Mouse (Mus musculus): Measurements from ENCODE around the gene Pld1. TPM values are rescaled to one million over a fixed set of nuclear protein-coding genes. Genes with fewer than 3 reads are reported as not detected.
A peak's percentile ranks its signal among the peaks of the same experiment; 100 is the strongest.

Gene Pld1
- polyA plus RNA-seq, 1 experiment: 14.9 TPM

DNA sequence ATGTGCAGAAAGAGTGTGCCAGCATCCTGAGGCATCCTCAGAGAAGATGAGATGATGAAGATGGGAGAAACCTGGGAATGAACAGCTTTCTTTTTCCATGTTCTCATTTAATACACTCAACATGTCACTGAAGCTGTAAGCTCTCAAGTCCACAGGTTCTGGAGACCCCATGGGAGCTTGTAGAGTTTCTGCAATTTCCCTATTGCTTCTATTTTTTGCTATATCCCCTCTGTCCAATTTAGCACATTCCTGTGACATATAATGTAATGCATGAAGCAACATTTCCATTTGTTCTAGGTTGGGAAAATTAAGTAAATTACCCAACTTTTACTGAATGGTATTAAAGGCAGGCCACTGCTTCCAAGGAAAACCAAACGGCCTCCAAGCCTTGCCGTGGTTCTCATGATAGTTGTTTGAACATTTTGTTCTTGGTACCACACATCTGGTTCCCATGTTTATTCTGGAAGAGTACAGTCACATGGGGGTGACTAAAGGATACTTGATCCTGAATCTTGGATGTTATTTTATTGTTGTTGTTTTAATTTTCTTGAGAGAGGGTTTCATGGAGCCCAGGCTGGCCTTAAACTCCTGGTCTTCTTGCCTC is 52.7 kb downstream of the Pld1 start:
- Histone ChIP-seq H3K27me3 (ENCODE audit: control insufficient read depth, insufficient read depth, low read length) (no peaks in the 10 kb centered on the region), H3K36me3 (ENCODE audit: control insufficient read depth, insufficient read depth, low read length) (0 out of 2 replicates have a peak, but pooled peaks cover 2% of the 10 kb centered on the region), H3K4me1 (ENCODE audit: control insufficient read depth, insufficient read depth, insufficient read length, low read length) (peaks cover 27% of the 10 kb centered on the region), H3K4me3 (ENCODE audit: low read depth, low read length) (no peak overlapping the region), H3K27ac (ENCODE audit: insufficient read depth, low read depth, low read length) (no peak overlapping the region)
- TF ChIP-seq CTCF (IDR thresholded peaks at IDR 0.05; ENCODE audit: extremely low read depth, insufficient read length, insufficient replicate concordance, low read depth, low read length): no peak
- no peak for TF ChIP-seq POLR2A (IDR thresholded peaks at IDR 0.05; ENCODE audit: low read depth, low read length)
- 80% methylated on average over 2 of the region's 2 CpGs for WGBS

DNA sequence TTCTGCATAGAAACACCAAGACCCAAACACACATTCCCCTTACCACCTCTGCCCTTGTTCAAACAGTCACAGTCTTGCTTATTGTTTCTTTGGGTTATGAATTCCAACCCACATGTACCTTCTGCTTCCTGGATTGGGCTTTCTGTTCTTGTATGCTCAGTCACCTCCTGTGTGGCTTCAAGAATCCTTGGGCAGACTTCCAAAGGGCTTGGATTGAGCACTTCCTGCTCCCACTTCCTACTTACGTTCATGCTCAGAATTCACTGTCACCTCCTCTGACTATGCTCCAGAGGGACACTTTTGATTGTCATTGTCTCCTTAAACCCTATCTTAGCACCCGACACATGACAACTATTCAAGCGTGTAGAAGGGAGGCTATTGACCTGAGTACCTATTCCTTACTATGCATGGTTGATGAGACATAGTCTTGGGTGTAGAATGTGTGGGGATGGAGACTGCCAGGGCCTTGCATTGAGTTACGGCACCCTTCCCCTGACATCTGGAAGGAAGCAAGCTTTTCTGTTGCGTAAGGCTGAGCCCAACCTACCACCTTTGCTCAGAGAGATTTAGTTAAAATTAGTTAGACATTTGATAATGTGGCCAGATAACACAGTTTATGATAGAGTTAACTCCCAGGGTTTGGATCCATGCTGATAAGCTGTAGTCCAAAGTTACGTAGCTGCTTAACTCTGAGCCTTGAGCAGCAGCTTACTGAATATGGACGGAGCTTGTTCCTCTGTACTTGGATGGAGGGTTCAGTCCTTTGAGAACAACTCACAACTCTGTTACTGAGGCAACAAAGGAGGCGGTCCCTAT is 55.9 kb downstream of the Pld1 start:
- TF ChIP-seq POLR2A (IDR thresholded peaks at IDR 0.05; ENCODE audit: low read depth, low read length) (no peak), CTCF (IDR thresholded peaks at IDR 0.05; ENCODE audit: extremely low read depth, insufficient read length, insufficient replicate concordance, low read depth, low read length) (no peak)
- Histone ChIP-seq H3K36me3 (ENCODE audit: control insufficient read depth, insufficient read depth, low read length) (0 out of 2 replicates have a peak, but pooled peaks cover 2% of the 10 kb centered on the region), H3K4me3 (ENCODE audit: low read depth, low read length) (no peak overlapping the region), H3K27ac (ENCODE audit: insufficient read depth, low read depth, low read length) (peak overlapping the region; percentile 91), H3K27me3 (ENCODE audit: control insufficient read depth, insufficient read depth, low read length) (no peaks in the 10 kb centered on the region), H3K4me1 (ENCODE audit: control insufficient read depth, insufficient read depth, insufficient read length, low read length) (peaks cover 18% of the 10 kb centered on the region)
- WGBS: 41% methylated on average over 8 of the region's 8 CpGs

- Histone ChIP-seq H3K27me3 (ENCODE audit: control insufficient read depth, insufficient read depth, low read length) (no peaks in the 10 kb centered on the region), H3K4me1 (ENCODE audit: control insufficient read depth, insufficient read depth, insufficient read length, low read length) (0 out of 2 replicates have a peak, but pooled peaks cover 1% of the 10 kb centered on the region), H3K4me3 (ENCODE audit: low read depth, low read length) (no peak overlapping the region), H3K36me3 (ENCODE audit: control insufficient read depth, insufficient read depth, low read length) (peaks cover 19% of the 10 kb centered on the region), H3K27ac (ENCODE audit: insufficient read depth, low read depth, low read length) (no peak overlapping the region)
- TF ChIP-seq CTCF (IDR thresholded peaks at IDR 0.05; ENCODE audit: extremely low read depth, insufficient read length, insufficient replicate concordance, low read depth, low read length): no peak
- no peak for TF ChIP-seq POLR2A (IDR thresholded peaks at IDR 0.05; ENCODE audit: low read depth, low read length)
- 86% methylated on average over 6 of the region's 6 CpGs for WGBS
Measured at GRCm38 (mm10) chr3:28004321-28004720, 65.8 kb downstream of the Pld1 start.

- H3K27ac ChIP-seq (ENCODE audit: insufficient read depth, low read depth, low read length): no peak overlapping the region
- 92% methylated on average over 11 of the region's 11 CpGs for WGBS
- peaks cover 14% of the 10 kb centered on the region for H3K36me3 ChIP-seq (ENCODE audit: control insufficient read depth, insufficient read depth, low read length)
- no peaks in the 10 kb centered on the region for H3K27me3 ChIP-seq (ENCODE audit: control insufficient read depth, insufficient read depth, low read length)
- TF ChIP-seq POLR2A (IDR thresholded peaks at IDR 0.05; ENCODE audit: low read depth, low read length) (no peak), CTCF (IDR thresholded peaks at IDR 0.05; ENCODE audit: extremely low read depth, insufficient read length, insufficient replicate concordance, low read depth, low read length) (peak; percentile 53; the same call in 1 of the 2 replicates)
- H3K4me1 ChIP-seq (ENCODE audit: control insufficient read depth, insufficient read depth, insufficient read length, low read length): peaks cover 3% of the 10 kb centered on the region; the same call in 1 of the 2 replicates
- no peak overlapping the region for H3K4me3 ChIP-seq (ENCODE audit: low read depth, low read length)
Measured at GRCm38 (mm10) chr3:28007684-28008083, 69.2 kb downstream of the Pld1 start.

DNA sequence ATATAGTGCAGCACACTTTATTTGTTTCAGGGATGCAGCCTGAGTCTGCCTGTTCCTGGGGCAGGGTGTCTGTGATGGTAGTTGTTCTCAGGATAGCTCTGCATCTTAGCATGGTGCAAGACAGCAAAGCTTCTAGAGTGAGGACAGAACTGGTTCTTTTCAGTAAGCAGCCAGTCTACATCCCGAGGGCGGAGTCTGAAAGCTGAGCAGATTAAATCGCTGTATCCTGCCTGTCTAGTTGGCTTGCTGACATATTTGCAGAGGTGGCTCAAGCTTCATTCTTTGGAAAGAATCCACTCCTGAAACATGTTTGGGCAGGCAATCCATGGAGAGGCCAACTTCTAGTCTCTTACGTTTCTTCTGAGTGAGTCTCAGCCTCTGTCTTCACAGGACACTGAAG is 69.9 kb downstream of the Pld1 start:
- Histone ChIP-seq H3K4me1 (ENCODE audit: control insufficient read depth, insufficient read depth, insufficient read length, low read length) (peaks cover 3% of the 10 kb centered on the region; the same call in 1 of the 2 replicates), H3K27ac (ENCODE audit: insufficient read depth, low read depth, low read length) (no peak overlapping the region), H3K27me3 (ENCODE audit: control insufficient read depth, insufficient read depth, low read length) (no peaks in the 10 kb centered on the region), H3K36me3 (ENCODE audit: control insufficient read depth, insufficient read depth, low read length) (peaks cover 12% of the 10 kb centered on the region), H3K4me3 (ENCODE audit: low read depth, low read length) (no peak overlapping the region)
- 75% methylated on average over 4 of the region's 4 CpGs for WGBS
- TF ChIP-seq CTCF (IDR thresholded peaks at IDR 0.05; ENCODE audit: extremely low read depth, insufficient read length, insufficient replicate concordance, low read depth, low read length) (no peak), POLR2A (IDR thresholded peaks at IDR 0.05; ENCODE audit: low read depth, low read length) (no peak)

GRCm38 (mm10) chr3:28012177-28012576 is 73.7 kb downstream of the Pld1 start:
- Histone ChIP-seq H3K4me1 (ENCODE audit: control insufficient read depth, insufficient read depth, insufficient read length, low read length) (peaks cover 2% of the 10 kb centered on the region; the same call in 1 of the 2 replicates), H3K27me3 (ENCODE audit: control insufficient read depth, insufficient read depth, low read length) (no peaks in the 10 kb centered on the region), H3K27ac (ENCODE audit: insufficient read depth, low read depth, low read length) (no peak overlapping the region), H3K4me3 (ENCODE audit: low read depth, low read length) (no peak overlapping the region), H3K36me3 (ENCODE audit: control insufficient read depth, insufficient read depth, low read length) (0 out of 2 replicates have a peak, but pooled peaks cover 7% of the 10 kb centered on the region)
- TF ChIP-seq POLR2A (IDR thresholded peaks at IDR 0.05; ENCODE audit: low read depth, low read length) (no peak), CTCF (IDR thresholded peaks at IDR 0.05; ENCODE audit: extremely low read depth, insufficient read length, insufficient replicate concordance, low read depth, low read length) (no peak)
- 79% methylated on average over 7 of the region's 7 CpGs for WGBS

GRCm38 (mm10) chr3:28013441-28013840 is 74.9 kb downstream of the Pld1 start:
- H3K27ac ChIP-seq (ENCODE audit: insufficient read depth, low read depth, low read length): no peak overlapping the region
- H3K4me1 ChIP-seq (ENCODE audit: control insufficient read depth, insufficient read depth, insufficient read length, low read length): peaks cover 2% of the 10 kb centered on the region; the same call in 1 of the 2 replicates
- no peak for TF ChIP-seq CTCF (IDR thresholded peaks at IDR 0.05; ENCODE audit: extremely low read depth, insufficient read length, insufficient replicate concordance, low read depth, low read length)
- no peak for TF ChIP-seq POLR2A (IDR thresholded peaks at IDR 0.05; ENCODE audit: low read depth, low read length)
- H3K4me3 ChIP-seq (ENCODE audit: low read depth, low read length): no peak overlapping the region
- 84% methylated on average over 6 of the region's 6 CpGs for WGBS
- 0 out of 2 replicates have a peak, but pooled peaks cover 7% of the 10 kb centered on the region for H3K36me3 ChIP-seq (ENCODE audit: control insufficient read depth, insufficient read depth, low read length)
- H3K27me3 ChIP-seq (ENCODE audit: control insufficient read depth, insufficient read depth, low read length): no peaks in the 10 kb centered on the region

All from small intestine, adult 2 months (tissue).